Mouse (Mus musculus) gastrocnemius, adult 18-20 months (tissue): ENCODE data around the gene N4bp2l2. TPM values are rescaled to one million over a fixed set of nuclear protein-coding genes. Genes with fewer than 3 reads are reported as not detected.

ENCODE experiments used
- DNase-seq: peaks from one replicate; pipeline ENCODE4 v3.0.0; 2021; ENCODE audit warnings: low spot score
- total RNA-seq, 2 experiments: library from RNA; stranded (reverse); gene quantifications; 2 replicates each; pipeline ENCODE4 v1.2.3; 2021

The N4bp2l2 gene
- total RNA-seq, 2 experiments from 2014 or later = 24.1 to 34.5 TPM

- no peak for DNase-seq
Observed at GRCm38 (mm10) chr5:150598202-150599119, 67.5 kb downstream of the N4bp2l2 start.

GRCm38 (mm10) chr5:150597088-150597487 lies 68.9 kb downstream of the N4bp2l2 start, which contains the start of gene N4bp2l1:
Gene N4bp2l1 (minus strand): TSS chr5:150597188.
- no peak for DNase-seq

GRCm38 (mm10) chr5:150595366-150596016 lies 70.5 kb downstream of the N4bp2l2 start:
- no peak for DNase-seq

- DNase-seq = no peak
Observed at GRCm38 (mm10) chr5:150594649-150595339, 71.2 kb downstream of the N4bp2l2 start.

- DNase-seq = peak; percentile 22
Observed at GRCm38 (mm10) chr5:150593756-150594648, 72.0 kb downstream of the N4bp2l2 start.

GRCm38 (mm10) chr5:150592904-150593755 lies 72.9 kb downstream of the N4bp2l2 start:
- no peak for DNase-seq

- no peak for DNase-seq
Observed at GRCm38 (mm10) chr5:150592186-150592903, 73.6 kb downstream of the N4bp2l2 start.

- DNase-seq = no peak
Observed at GRCm38 (mm10) chr5:150589945-150590344, 76.0 kb downstream of the N4bp2l2 start.

GRCm38 (mm10) chr5:150584337-150584729 lies 81.7 kb downstream of the N4bp2l2 start:
- DNase-seq = no peak

GRCm38 (mm10) chr5:150583622-150584336 lies 82.2 kb downstream of the N4bp2l2 start:
- DNase-seq = peak; percentile 54

- DNase-seq = no peak
Observed at GRCm38 (mm10) chr5:150583181-150583580, 82.8 kb downstream of the N4bp2l2 start.

GRCm38 (mm10) chr5:150581180-150581579 lies 84.8 kb downstream of the N4bp2l2 start:
- no peak for DNase-seq

GRCm38 (mm10) chr5:150578613-150579171 lies 87.3 kb downstream of the N4bp2l2 start:
- no peak for DNase-seq

GRCm38 (mm10) chr5:150576832-150577231 lies 89.2 kb downstream of the N4bp2l2 start:
- no peak for DNase-seq

- no peak for DNase-seq
Observed at GRCm38 (mm10) chr5:150574885-150575284, 91.1 kb downstream of the N4bp2l2 start.

- DNase-seq = no peak
Observed at GRCm38 (mm10) chr5:150574403-150574802, 91.6 kb downstream of the N4bp2l2 start.

- no peak for DNase-seq
Observed at GRCm38 (mm10) chr5:150570496-150571219, 95.3 kb downstream of the N4bp2l2 start.

- DNase-seq = no peak
Observed at GRCm38 (mm10) chr5:150566971-150567370, 99.0 kb downstream of the N4bp2l2 start.
